Mouse (Mus musculus): ENCODE data around the gene Topbp1. TPM values are rescaled to one million over a fixed set of nuclear protein-coding genes. Genes with fewer than 3 reads are reported as not detected.
A peak's percentile ranks its signal among the peaks of the same experiment; 100 is the strongest.

The Topbp1 gene
- polyA plus RNA-seq, 1 experiment from 2014 or later, result 56.5 TPM

DNA sequence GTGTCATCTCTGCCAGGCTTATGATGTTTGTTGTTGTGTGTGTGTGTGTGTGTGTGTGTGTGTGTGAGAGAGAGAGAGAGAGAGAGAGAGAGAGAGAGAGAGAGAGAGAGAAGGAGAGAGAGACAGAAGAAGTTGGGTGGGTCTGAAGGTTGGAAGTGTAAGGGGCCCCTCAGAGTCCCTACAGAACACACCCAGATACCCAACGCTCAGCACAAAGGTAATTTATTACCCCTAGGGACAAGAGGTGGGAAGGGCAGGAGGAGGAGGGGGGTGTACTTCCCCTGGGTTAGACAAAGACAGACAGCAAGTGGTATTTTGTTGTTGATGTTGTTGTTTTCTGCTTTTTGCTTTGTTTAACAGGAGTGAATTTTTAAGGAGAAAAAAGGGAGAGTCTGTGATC is 80.6 kb downstream of the Topbp1 start:
- no peak overlapping the region for H3K9ac ChIP-seq (ENCODE audit: low read depth, low read length)
- H3K36me3 ChIP-seq (ENCODE audit: control insufficient read depth, insufficient read depth, low read length), result no peaks in the 10 kb centered on the region
- no peak overlapping the region for H3K4me3 ChIP-seq (ENCODE audit: low read depth, low read length)
- no peak overlapping the region for H3K27ac ChIP-seq (replicated peaks; ENCODE audit: low read depth, low read length)
- DNase-seq (ENCODE audit: low spot score) (no peak), ATAC-seq (ENCODE audit: low read depth) (no peak; the same call in 1 of the 2 replicates)
- no peak overlapping the region for H3K4me2 ChIP-seq (ENCODE audit: low read depth, low read length)
- no peaks in the 10 kb centered on the region for H3K9me3 ChIP-seq (ENCODE audit: control insufficient read depth, low read length)
- H3K27me3 ChIP-seq (replicated peaks; ENCODE audit: control insufficient read depth, insufficient read depth, low read length), result no peaks in the 10 kb centered on the region
- H3K4me1 ChIP-seq (ENCODE audit: control insufficient read depth, insufficient read depth, low read length), result peaks cover 15% of the 10 kb centered on the region
- 33% methylated on average over 1 of the region's 1 CpGs for WGBS

DNA sequence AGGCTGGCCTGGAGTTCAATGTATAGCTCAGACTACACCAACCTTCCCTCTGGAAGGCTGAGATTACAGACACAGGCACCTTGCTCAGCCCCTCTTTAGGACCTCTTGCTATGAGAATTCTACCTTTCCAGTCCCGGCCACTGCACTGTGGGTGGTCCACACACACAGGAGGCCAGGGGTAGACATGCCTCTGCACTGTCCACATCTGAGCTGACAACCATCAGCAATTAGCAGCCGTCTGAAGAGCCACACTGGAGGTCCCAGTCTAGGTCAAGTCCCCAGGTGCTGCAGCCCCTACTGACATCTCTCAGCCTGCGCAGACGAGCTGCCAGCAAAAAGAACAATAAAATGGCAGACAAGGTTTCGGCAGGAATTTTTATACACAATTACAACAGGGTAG is 81.6 kb downstream of the Topbp1 start:
- H3K9me3 ChIP-seq (ENCODE audit: control insufficient read depth, low read length), result no peaks in the 10 kb centered on the region
- H3K36me3 ChIP-seq (ENCODE audit: control insufficient read depth, insufficient read depth, low read length), result no peaks in the 10 kb centered on the region
- no peak overlapping the region for H3K9ac ChIP-seq (ENCODE audit: low read depth, low read length)
- H3K4me3 ChIP-seq (ENCODE audit: low read depth, low read length), result no peak overlapping the region
- peaks cover 15% of the 10 kb centered on the region for H3K4me1 ChIP-seq (ENCODE audit: control insufficient read depth, insufficient read depth, low read length)
- 0 out of 2 replicates have a peak overlapping the region, but pooled peaks have one; percentile 28 for H3K27ac ChIP-seq (replicated peaks; ENCODE audit: low read depth, low read length)
- DNase-seq (ENCODE audit: low spot score) (no peak), ATAC-seq (ENCODE audit: low read depth) (no peak)
- H3K4me2 ChIP-seq (ENCODE audit: low read depth, low read length), result no peak overlapping the region
- H3K27me3 ChIP-seq (replicated peaks; ENCODE audit: control insufficient read depth, insufficient read depth, low read length), result no peaks in the 10 kb centered on the region
- 26% methylated on average over 5 of the region's 5 CpGs for WGBS

DNA sequence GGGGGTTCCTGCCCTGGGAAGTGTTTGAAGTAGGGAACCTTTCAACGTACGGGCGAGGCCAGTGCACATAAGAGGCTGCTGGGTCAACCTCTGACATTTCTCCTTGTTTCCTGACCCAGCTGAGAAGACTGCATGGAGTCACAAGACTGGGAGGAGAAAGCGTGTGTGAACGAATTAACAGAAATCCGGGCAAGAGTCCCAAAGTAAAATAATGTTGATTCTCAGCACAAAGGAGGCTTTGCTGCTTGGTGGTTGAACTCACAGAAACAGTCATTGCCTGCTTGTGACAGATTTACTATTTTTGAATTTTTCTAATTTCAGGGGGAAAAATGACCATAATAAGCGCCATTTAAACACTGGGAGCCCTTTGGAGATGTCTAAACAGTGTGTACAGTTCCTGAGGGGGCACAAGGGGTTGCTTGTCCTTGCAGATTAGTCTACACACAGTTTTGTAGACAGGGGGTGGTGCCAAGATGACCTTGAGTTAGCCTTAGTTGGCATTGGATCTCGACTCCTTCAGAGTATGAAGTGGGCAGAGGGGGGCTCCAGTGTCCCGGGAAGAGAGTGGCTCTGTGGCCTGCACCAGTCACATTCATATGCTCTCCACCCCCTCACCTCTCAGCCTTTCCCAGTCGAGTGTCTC is 82.1 kb downstream of the Topbp1 start:
- H3K9ac ChIP-seq (ENCODE audit: low read depth, low read length), result no peak overlapping the region
- DNase-seq (ENCODE audit: low spot score), result peak; percentile 55
- no peaks in the 10 kb centered on the region for H3K27me3 ChIP-seq (replicated peaks; ENCODE audit: control insufficient read depth, insufficient read depth, low read length)
- H3K4me1 ChIP-seq (ENCODE audit: control insufficient read depth, insufficient read depth, low read length), result peaks cover 15% of the 10 kb centered on the region
- no peak overlapping the region for H3K4me3 ChIP-seq (ENCODE audit: low read depth, low read length)
- no peak overlapping the region; the same call in 1 of the 2 replicates for H3K4me2 ChIP-seq (ENCODE audit: low read depth, low read length)
- peak overlapping the region; percentile 55; the same call in 1 of the 2 replicates for H3K27ac ChIP-seq (replicated peaks; ENCODE audit: low read depth, low read length)
- H3K36me3 ChIP-seq (ENCODE audit: control insufficient read depth, insufficient read depth, low read length), result no peaks in the 10 kb centered on the region
- no peaks in the 10 kb centered on the region for H3K9me3 ChIP-seq (ENCODE audit: control insufficient read depth, low read length)
- 51% methylated on average over 10 of the region's 10 CpGs for WGBS
- peak; percentile 45; the same call in 1 of the 2 replicates for ATAC-seq (ENCODE audit: low read depth)

DNA sequence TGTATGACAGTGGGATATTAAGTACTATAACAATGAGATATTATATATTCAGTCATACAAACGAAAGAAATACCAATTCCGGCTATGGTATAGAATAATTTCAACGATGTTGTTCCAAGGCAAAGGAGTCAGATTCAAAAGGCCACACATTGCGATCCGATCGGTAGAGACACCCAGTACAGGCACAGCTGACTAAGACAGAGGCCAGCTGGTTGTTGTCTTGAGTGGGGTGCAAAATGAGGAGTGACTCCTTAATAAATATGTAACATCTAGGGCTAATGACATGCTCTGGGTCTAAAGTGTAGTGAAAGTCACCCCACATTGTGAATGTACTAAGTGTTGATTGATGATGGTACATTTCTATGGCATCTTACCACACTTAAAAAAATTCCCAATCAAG is 84.2 kb downstream of the Topbp1 start:
- Histone ChIP-seq H3K4me2 (ENCODE audit: low read depth, low read length) (no peak overlapping the region), H3K9ac (ENCODE audit: low read depth, low read length) (no peak overlapping the region), H3K36me3 (ENCODE audit: control insufficient read depth, insufficient read depth, low read length) (no peaks in the 10 kb centered on the region), H3K27me3 (replicated peaks; ENCODE audit: control insufficient read depth, insufficient read depth, low read length) (no peaks in the 10 kb centered on the region), H3K4me3 (ENCODE audit: low read depth, low read length) (no peak overlapping the region), H3K9me3 (ENCODE audit: control insufficient read depth, low read length) (no peaks in the 10 kb centered on the region), H3K4me1 (ENCODE audit: control insufficient read depth, insufficient read depth, low read length) (peaks cover 15% of the 10 kb centered on the region), H3K27ac (replicated peaks; ENCODE audit: low read depth, low read length) (no peak overlapping the region)
- no peak for ATAC-seq (ENCODE audit: low read depth)
- 93% methylated on average over 6 of the region's 6 CpGs for WGBS
- no peak for DNase-seq (ENCODE audit: low spot score)

DNA sequence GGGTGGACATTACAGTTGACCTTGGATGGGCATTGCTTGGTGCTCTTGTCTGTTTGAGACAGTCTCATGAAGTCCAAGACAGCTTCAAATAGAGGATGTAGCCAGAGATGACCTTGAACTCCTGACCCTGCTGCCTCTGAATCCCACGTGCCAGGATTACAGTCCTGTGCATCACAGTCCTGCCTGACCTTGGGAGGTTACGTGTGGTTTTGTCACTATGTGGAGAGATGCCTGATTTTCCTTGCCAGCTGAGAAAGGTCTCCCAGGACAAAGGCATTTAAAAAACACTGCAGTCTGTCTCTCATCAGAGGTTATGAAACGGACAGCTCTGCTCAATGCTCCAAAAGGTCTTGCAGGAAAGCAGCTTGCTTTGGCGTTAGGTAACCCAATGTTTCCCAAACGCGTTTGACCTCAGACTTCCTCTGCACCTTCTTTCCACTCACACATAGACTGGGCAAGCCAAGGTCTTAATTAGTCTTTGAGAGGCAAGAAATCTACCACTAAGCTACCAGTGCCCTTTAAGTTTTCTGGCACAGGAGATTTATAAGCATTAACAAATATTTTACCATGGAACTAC is 86.9 kb downstream of the Topbp1 start:
- H3K9ac ChIP-seq (ENCODE audit: low read depth, low read length), result no peak overlapping the region
- no peaks in the 10 kb centered on the region for H3K9me3 ChIP-seq (ENCODE audit: control insufficient read depth, low read length)
- peaks cover 10% of the 10 kb centered on the region for H3K4me1 ChIP-seq (ENCODE audit: control insufficient read depth, insufficient read depth, low read length)
- no peaks in the 10 kb centered on the region for H3K27me3 ChIP-seq (replicated peaks; ENCODE audit: control insufficient read depth, insufficient read depth, low read length)
- H3K4me3 ChIP-seq (ENCODE audit: low read depth, low read length), result no peak overlapping the region
- WGBS, result 60% methylated on average over 6 of the region's 6 CpGs
- H3K27ac ChIP-seq (replicated peaks; ENCODE audit: low read depth, low read length), result no peak overlapping the region
- no peak overlapping the region for H3K4me2 ChIP-seq (ENCODE audit: low read depth, low read length)
- no peaks in the 10 kb centered on the region for H3K36me3 ChIP-seq (ENCODE audit: control insufficient read depth, insufficient read depth, low read length)
- ATAC-seq (ENCODE audit: low read depth) (no peak), DNase-seq (ENCODE audit: low spot score) (no peak)

DNA sequence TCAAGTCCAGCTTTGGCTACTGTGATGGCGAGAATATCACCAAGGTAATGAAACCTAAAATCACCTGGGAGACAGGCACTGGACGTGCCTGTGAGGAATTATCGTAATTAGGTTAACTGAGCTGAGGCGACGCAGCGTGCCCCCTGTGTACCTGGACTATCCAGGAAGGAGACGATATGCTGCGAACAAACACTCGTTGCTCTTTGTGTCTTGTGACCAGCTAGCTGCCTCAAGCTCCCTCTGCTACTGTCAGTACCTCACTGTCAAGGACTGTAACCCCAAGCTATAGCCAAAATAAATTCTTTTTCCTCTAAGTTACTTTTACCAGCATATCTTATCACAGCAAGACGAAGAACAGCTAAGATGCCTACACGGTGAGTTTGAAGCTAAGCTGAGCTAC is 88.2 kb downstream of the Topbp1 start:
- Histone ChIP-seq H3K4me3 (ENCODE audit: low read depth, low read length) (no peak overlapping the region), H3K9me3 (ENCODE audit: control insufficient read depth, low read length) (no peaks in the 10 kb centered on the region), H3K4me2 (ENCODE audit: low read depth, low read length) (no peak overlapping the region), H3K27me3 (replicated peaks; ENCODE audit: control insufficient read depth, insufficient read depth, low read length) (no peaks in the 10 kb centered on the region), H3K9ac (ENCODE audit: low read depth, low read length) (no peak overlapping the region), H3K36me3 (ENCODE audit: control insufficient read depth, insufficient read depth, low read length) (no peaks in the 10 kb centered on the region), H3K4me1 (ENCODE audit: control insufficient read depth, insufficient read depth, low read length) (no peaks in the 10 kb centered on the region), H3K27ac (replicated peaks; ENCODE audit: low read depth, low read length) (no peak overlapping the region)
- no peak for DNase-seq (ENCODE audit: low spot score)
- 70% methylated on average over 11 of the region's 11 CpGs for WGBS
- ATAC-seq (ENCODE audit: low read depth), result no peak

DNA sequence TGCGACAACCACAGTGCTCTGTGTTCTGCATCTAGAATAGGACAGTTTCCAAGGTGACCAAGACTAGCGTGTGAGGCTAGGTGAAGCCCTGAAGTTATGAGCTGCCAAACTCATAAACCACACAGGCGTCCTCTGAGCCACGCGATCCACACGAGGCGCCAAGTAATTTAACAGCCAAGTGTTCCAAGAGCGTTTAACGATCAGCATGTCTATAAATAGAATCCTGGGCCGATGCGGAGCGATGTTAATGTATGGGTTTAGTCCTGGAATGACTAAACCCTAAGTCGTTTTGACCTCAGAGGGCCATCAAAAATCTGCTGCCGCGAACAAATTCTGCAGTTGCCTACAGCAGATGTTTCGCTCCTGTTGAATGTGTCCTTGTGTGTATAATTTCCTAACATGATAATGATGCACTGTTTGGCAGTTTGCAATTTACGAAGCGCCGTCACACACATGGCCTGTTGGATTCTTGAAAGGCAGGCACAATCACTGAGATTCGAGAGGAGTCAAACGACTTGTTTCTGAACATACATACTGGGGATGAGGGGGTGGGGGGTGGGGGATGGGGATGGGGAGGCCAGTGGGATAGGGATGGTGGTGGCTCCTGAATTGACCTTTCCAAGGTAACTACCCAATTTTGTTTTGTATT is 93.6 kb downstream of the Topbp1 start:
- ATAC-seq (ENCODE audit: low read depth), result peak; percentile 70; the same call in 1 of the 2 replicates
- 59% methylated on average over 21 of the region's 21 CpGs for WGBS
- H3K9ac ChIP-seq (ENCODE audit: low read depth, low read length), result no peak overlapping the region
- H3K4me2 ChIP-seq (ENCODE audit: low read depth, low read length), result no peak overlapping the region
- H3K27me3 ChIP-seq (replicated peaks; ENCODE audit: control insufficient read depth, insufficient read depth, low read length), result no peaks in the 10 kb centered on the region
- peaks cover 4% of the 10 kb centered on the region for H3K4me1 ChIP-seq (ENCODE audit: control insufficient read depth, insufficient read depth, low read length)
- H3K4me3 ChIP-seq (ENCODE audit: low read depth, low read length), result no peak overlapping the region
- H3K27ac ChIP-seq (replicated peaks; ENCODE audit: low read depth, low read length), result peak overlapping the region; percentile 52
- DNase-seq (ENCODE audit: low spot score), result peak; percentile 81
- H3K9me3 ChIP-seq (ENCODE audit: control insufficient read depth, low read length), result 0 out of 2 replicates have a peak, but pooled peaks cover 5% of the 10 kb centered on the region
- no peaks in the 10 kb centered on the region for H3K36me3 ChIP-seq (ENCODE audit: control insufficient read depth, insufficient read depth, low read length)
